Mouse (Mus musculus) right cerebral cortex, adult 2 months (tissue): ENCODE results near the gene Asphd2.

Source experiments
- DNase-seq, 2 experiments: peaks; one replicate each; pipeline ENCODE4 v3.0.0; 2021 to 2022; ENCODE audit warnings: low spot score in 2 of 2

Gene Asphd2

GRCm38 (mm10) chr5:112391002-112391401, 3.7 kb downstream of the Asphd2 start:
- no peak for DNase-seq

- peak; percentile 43 to 57 for DNase-seq
Observed at GRCm38 (mm10) chr5:112389352-112389751, 5.3 kb downstream of the Asphd2 start.

GRCm38 (mm10) chr5:112385973-112386372, 8.7 kb downstream of the Asphd2 start:
- no peak for DNase-seq

- DNase-seq, result no peak
Observed at GRCm38 (mm10) chr5:112384805-112385472, 9.7 kb downstream of the Asphd2 start.

GRCm38 (mm10) chr5:112382641-112383330, 11.9 kb downstream of the Asphd2 start:
- DNase-seq, result peak; percentile 59 to 71

- DNase-seq, result no peak
Observed at GRCm38 (mm10) chr5:112382042-112382441, 12.6 kb downstream of the Asphd2 start.

GRCm38 (mm10) chr5:112381154-112381553, 13.5 kb downstream of the Asphd2 start:
- no peak for DNase-seq

- no peak for DNase-seq
Observed at GRCm38 (mm10) chr5:112378716-112379115, 15.9 kb downstream of the Asphd2 start.

GRCm38 (mm10) chr5:112377380-112377779, 17.3 kb downstream of the Asphd2 start:
- DNase-seq, result peak in 1 of 2 experiments; percentile 34

- no peak for DNase-seq
Observed at GRCm38 (mm10) chr5:112376111-112376510, 18.6 kb downstream of the Asphd2 start.

GRCm38 (mm10) chr5:112371933-112372332, 22.7 kb downstream of the Asphd2 start:
- DNase-seq, result peak; percentile 71 to 78

- DNase-seq, result no peak
Observed at GRCm38 (mm10) chr5:112370236-112370813, 24.3 kb downstream of the Asphd2 start.

- DNase-seq, result no peak
Observed at GRCm38 (mm10) chr5:112369326-112369725, 25.3 kb downstream of the Asphd2 start.

GRCm38 (mm10) chr5:112368666-112369065, 26.0 kb downstream of the Asphd2 start:
- no peak for DNase-seq

- DNase-seq, result no peak
Observed at GRCm38 (mm10) chr5:112367929-112368328, 26.7 kb downstream of the Asphd2 start.

GRCm38 (mm10) chr5:112367338-112367737, 27.3 kb downstream of the Asphd2 start:
- no peak for DNase-seq

- no peak for DNase-seq
Observed at GRCm38 (mm10) chr5:112366879-112367278, 27.8 kb downstream of the Asphd2 start.

GRCm38 (mm10) chr5:112364184-112364797, 30.4 kb downstream of the Asphd2 start:
- DNase-seq, result no peak

GRCm38 (mm10) chr5:112360077-112360476, 34.6 kb downstream of the Asphd2 start:
- DNase-seq, result no peak

- DNase-seq, result no peak
Observed at GRCm38 (mm10) chr5:112359520-112359919, 35.1 kb downstream of the Asphd2 start.

- DNase-seq, result no peak
Observed at GRCm38 (mm10) chr5:112356322-112356721, 38.3 kb downstream of the Asphd2 start.

GRCm38 (mm10) chr5:112355910-112356309, 38.8 kb downstream of the Asphd2 start, which contains the start of gene Gm6583:
TSS of gene Gm6583 (minus strand) at chr5:112356033.
- no peak for DNase-seq
